Comparison of ENCODE assay signal across 16 mouse cellular contexts in the genomic region with DNA sequence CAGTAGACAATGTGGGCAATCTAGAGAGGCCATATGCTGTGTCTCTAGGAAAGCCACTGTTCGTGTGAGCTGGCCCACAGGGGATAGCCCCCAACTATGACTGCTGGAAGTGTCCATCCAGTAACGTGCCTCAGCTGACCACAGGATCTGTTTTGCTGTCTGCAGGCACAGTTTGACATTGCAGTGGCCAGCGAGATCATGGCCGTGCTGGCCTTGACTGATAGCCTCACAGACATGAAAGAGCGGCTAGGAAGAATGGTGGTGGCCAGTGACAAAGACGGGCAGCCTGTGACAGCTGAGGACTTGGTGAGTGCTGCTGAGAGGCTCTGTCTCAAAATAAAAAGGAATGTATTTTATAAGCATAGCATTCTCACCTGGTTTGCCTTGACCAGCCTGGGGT.
"Had no signal": no experiment of that assay in that cellular context is flagged by ENCODE, and none has a peak within 500 bp of the region (broad histone marks: within the 10 kb centered on the region; RNA-seq: fewer than 3 reads in every experiment).

No protein-coding gene starts in this region.

- ATAC-seq: liver, embryonic 12.5 days; midbrain, embryonic 15.5 days had no signal

- H3K9me3 ChIP-seq: limb, embryonic 15.5 days; liver, embryonic 12.5 days; midbrain, embryonic 10.5 days; midbrain, embryonic 15.5 days; neural tube, embryonic 13.5 days had no signal

- H3K4me1 ChIP-seq: liver, embryonic 12.5 days; midbrain, embryonic 10.5 days; midbrain, embryonic 15.5 days; neural tube, embryonic 13.5 days had no signal

- H3K27ac ChIP-seq: left cerebral cortex, adult 2 months; liver, embryonic 12.5 days; midbrain, embryonic 10.5 days; midbrain, embryonic 15.5 days; neural tube, embryonic 13.5 days had no signal

- DNase-seq: kidney, postnatal 10 days; kidney, postnatal 4 days; lung, embryonic 14.5 days; lung, postnatal 10 days; lung, postnatal 4 days; right cerebral cortex, adult 18-20 months; right cerebral cortex, postnatal 25 days; thymus, adult 18-20 months; thymus, postnatal 14 days had no signal

- H3K36me3 ChIP-seq: midbrain, embryonic 15.5 days; neural tube, embryonic 13.5 days had no signal

- H3K4me2 ChIP-seq: limb, embryonic 15.5 days; liver, embryonic 12.5 days; lung, embryonic 14.5 days; midbrain, embryonic 15.5 days; neural tube, embryonic 13.5 days had no signal

- H3K9ac ChIP-seq: limb, embryonic 15.5 days; liver, embryonic 12.5 days; lung, embryonic 14.5 days; midbrain, embryonic 15.5 days; neural tube, embryonic 13.5 days had no signal

- H3K4me3 ChIP-seq: layer of hippocampus, adult 2 months; left cerebral cortex, adult 2 months; limb, embryonic 15.5 days; liver, embryonic 12.5 days; midbrain, embryonic 10.5 days; midbrain, embryonic 15.5 days; neural tube, embryonic 13.5 days had no signal

- H3K27me3 ChIP-seq: limb, embryonic 15.5 days; liver, embryonic 12.5 days; midbrain, embryonic 15.5 days; neural tube, embryonic 13.5 days had no signal
